Mouse (Mus musculus): ENCODE data around the gene Mfsd4b2.

DNA sequence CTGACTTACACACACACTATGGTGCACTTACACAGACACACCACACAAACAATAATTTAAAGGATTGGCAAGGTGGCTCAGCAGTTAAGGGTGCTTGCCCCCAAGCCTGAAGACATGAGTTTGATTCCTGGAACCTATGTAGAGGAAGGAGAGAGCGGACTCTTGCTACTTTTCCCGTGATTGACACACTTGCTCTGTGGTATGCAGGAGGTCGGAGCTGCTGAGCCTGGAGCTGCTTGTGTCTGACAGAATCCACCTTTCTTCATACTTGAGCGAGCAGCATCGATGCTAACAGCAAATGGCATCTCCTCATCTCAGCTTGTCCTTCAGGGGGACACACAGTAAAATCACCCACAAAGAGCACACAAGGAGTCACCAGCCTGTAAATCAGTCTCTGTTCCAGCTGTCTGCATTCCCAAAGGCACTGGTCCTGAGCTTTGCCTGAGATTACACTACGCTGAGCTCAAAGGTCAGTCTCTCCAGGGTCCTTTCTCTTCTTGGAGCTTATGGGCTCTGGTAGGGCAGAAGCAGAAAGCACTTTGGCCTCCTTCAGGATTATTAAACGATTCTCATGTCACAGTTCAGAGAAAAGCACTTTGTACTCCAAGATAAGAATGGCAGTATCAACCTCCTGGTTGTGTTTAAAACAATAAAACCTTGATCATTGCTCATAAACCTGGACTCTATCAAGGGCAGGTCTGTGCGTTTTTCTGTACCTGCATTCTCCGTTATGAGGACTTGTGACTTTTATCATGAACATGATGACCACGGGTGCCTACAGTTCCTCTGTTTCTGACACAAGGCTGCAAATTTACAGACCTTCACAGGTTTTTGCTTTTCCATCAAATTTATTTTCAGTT lies 19.7 kb downstream of the Mfsd4b2 start:
- no peak for TF ChIP-seq POLR2A (IDR thresholded peaks at IDR 0.05; ENCODE audit: low read depth, low read length)
- TF ChIP-seq EP300 (IDR thresholded peaks at IDR 0.05; ENCODE audit: low read length) = no peak
- TF ChIP-seq CTCF (conservative IDR thresholded peaks at IDR 0.05 in 1 of 2, IDR thresholded peaks at IDR 0.05 in 1 of 2; ENCODE audit: low read depth in 2 of 2, low read length in 2 of 2) = no peak

All from CH12.LX (cell line).